Mouse (Mus musculus) kidney, embryonic 15.5 days (tissue): ENCODE data around the gene Hoxd3. TPM values are rescaled to one million over a fixed set of nuclear protein-coding genes. Genes with fewer than 3 reads are reported as not detected.
A peak's percentile ranks its signal among the peaks of the same experiment; 100 is the strongest.

ENCODE experiments used
- ATAC-seq: fragments of 200-750 bp; cut with Nextera tagmentation; replicated peaks from 2 replicates; pipeline ENCODE4 v1.8.0; 2017; ENCODE audit warnings: moderate TSS enrichment; ENCODE audit not compliant: low FRiP score
- H3K27ac ChIP-seq: fragments of 300-500 bp; sonication (generic); 2 replicates; pipeline ENCODE4 v1.5.1; 2015; ENCODE audit warnings: mild to moderate bottlenecking, inconsistent platforms
- H3K27me3 ChIP-seq: fragments of 300-500 bp; sonication (generic); 2 replicates; pipeline ENCODE4 v1.6.1; 2015; ENCODE audit warnings: inconsistent platforms
- H3K36me3 ChIP-seq: fragments of 300-500 bp; sonication (generic); 2 replicates; pipeline ENCODE4 v1.6.1; 2015; ENCODE audit warnings: inconsistent platforms
- H3K4me1 ChIP-seq: fragments of 300-500 bp; sonication (generic); 2 replicates; pipeline ENCODE4 v1.6.1; 2015; ENCODE audit warnings: inconsistent platforms
- H3K4me2 ChIP-seq: fragments of 300-500 bp; sonication (generic); 2 replicates; pipeline ENCODE4 v1.6.1; 2015; ENCODE audit warnings: moderate library complexity, mild to moderate bottlenecking, inconsistent platforms
- H3K4me3 ChIP-seq: fragments of 300-500 bp; sonication (generic); replicated peaks from 2 replicates; pipeline ENCODE4 v1.5.1; 2015; ENCODE audit warnings: mild to moderate bottlenecking, inconsistent platforms
- H3K9ac ChIP-seq: fragments of 300-500 bp; sonication (generic); 2 replicates; pipeline ENCODE4 v1.6.1; 2015; ENCODE audit warnings: mild to moderate bottlenecking, inconsistent platforms
- H3K9me3 ChIP-seq: fragments of 300-500 bp; sonication (generic); replicated peaks from 2 replicates; pipeline ENCODE4 v1.6.1; 2016; ENCODE audit warnings: inconsistent platforms
- WGBS: fragments of 180-500 bp; shearing (Covaris S2); methylation state at CpG from one replicate; pipeline ENCODE4 v1.1.7; 2015; ENCODE audit warnings: mixed read lengths; 5-methylcytosine and 5-hydroxymethylcytosine counted together
- polyA plus RNA-seq: library from polyadenylated mRNA; unstranded; fragments of >200 nt; fragmentation: Nextera tagmentation; extraction: Ambion mirVana; gene quantifications from 2 replicates; pipeline ENCODE4 v1.2.1, GENCODE M21; 2015

Gene Hoxd3
- polyA plus RNA-seq, 1 experiment from 2014 or later, result 15.2 TPM

DNA sequence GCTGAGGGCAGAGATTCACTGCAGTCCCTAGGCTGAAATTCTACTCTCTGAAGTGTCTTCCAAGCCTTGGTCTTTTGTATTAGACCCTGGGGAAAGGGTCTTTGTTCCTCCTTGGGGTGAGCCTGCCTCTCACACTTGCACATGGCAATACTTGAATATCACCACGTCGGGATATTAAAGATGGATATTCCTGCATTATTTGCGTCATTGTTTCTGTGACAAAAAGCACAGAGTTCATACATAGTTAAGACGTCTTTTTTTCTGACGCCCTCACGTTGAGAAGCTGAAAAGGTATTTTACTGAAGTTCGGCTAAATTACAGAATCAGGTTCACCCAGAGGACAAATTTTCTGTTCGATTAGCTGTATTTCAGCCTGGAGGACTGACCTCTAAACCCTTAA, 18.6 kb downstream of the Hoxd3 start:
- H3K4me2 ChIP-seq, result peak overlapping the region; percentile 77
- no peaks in the 10 kb centered on the region for H3K9me3 ChIP-seq
- peaks cover under 1% of the 10 kb centered on the region; the same call in 1 of the 2 replicates for H3K27me3 ChIP-seq
- no peak overlapping the region for H3K4me3 ChIP-seq
- peaks cover 88% of the 10 kb centered on the region for H3K4me1 ChIP-seq
- no peak overlapping the region for H3K9ac ChIP-seq
- 35% methylated on average over 8 of the region's 8 CpGs for WGBS
- ATAC-seq, result no peak
- peaks cover 32% of the 10 kb centered on the region for H3K36me3 ChIP-seq
- H3K27ac ChIP-seq, result peak overlapping the region; percentile 60; the same call in 1 of the 2 replicates

DNA sequence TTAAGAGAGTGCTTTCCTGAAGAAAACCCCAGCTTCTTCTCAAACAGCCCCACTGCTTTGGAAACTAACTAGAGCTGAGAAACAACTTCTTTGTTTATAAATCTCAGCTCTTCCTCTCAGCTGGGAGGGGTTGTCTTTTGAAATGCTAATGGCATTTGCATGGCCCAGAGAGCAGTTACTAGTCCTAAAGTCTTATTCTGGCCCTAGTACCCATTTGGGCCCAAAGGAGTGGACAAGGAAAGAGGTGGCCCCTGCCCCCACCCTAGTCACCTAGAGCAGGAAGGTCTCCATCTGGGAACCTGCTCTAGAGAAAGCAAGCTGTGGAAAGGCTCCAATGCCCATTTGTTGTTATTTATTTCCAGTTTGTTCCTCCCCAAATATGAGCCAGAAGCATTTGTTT, 19.3 kb downstream of the Hoxd3 start:
- no peak for ATAC-seq
- H3K27ac ChIP-seq, result peak overlapping the region; percentile 60
- peak overlapping the region; percentile 77 for H3K4me2 ChIP-seq
- peaks cover 89% of the 10 kb centered on the region for H3K4me1 ChIP-seq
- H3K9me3 ChIP-seq, result no peaks in the 10 kb centered on the region
- H3K4me3 ChIP-seq, result peak overlapping the region; percentile 10; the same call in 1 of the 2 replicates
- peaks cover 8% of the 10 kb centered on the region for H3K27me3 ChIP-seq
- peak overlapping the region; percentile 42 for H3K9ac ChIP-seq
- peaks cover 26% of the 10 kb centered on the region for H3K36me3 ChIP-seq

DNA sequence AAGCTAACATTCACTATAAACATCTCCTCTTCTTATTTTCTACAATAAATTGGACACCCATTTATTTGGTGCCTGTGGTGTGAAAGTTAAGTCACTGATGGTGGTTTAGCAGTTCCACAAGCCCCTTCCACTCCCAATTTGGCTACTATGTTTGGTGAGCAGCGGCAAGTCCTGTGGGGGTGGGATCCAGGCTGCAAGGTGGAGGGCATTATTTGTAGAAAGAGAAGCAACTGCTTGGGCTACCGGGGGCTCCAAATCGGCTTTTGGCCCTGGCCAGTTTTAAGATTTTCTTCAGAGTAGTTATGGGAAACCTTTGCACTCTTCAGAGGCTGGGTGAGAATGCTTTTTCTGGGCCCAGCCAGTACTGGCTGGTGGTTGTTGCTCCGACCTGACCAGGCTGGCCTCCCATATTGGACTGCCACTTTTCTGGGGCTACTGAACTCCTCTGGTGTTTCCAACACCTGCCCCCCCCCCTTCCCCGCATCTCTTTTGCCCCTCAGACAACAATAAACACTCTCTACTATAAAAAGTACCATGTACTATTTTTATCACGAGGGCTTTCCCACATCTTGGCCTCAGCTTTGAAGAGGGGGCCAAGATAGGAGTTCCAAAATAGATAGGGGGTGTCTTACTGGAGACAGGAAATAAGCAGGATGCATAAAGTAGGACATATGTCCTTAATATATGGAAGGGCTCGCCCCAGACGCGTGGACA, 20.2 kb downstream of the Hoxd3 start:
- Histone ChIP-seq H3K27ac (peak overlapping the region; percentile 96), H3K9ac (peak overlapping the region; percentile 35; the same call in 1 of the 2 replicates), H3K4me1 (peaks cover 89% of the 10 kb centered on the region), H3K4me3 (peak overlapping the region; percentile 37), H3K9me3 (no peaks in the 10 kb centered on the region), H3K36me3 (peaks cover 21% of the 10 kb centered on the region), H3K27me3 (peaks cover 11% of the 10 kb centered on the region), H3K4me2 (peak overlapping the region; percentile 77)
- WGBS, result 29% methylated on average over 9 of the region's 9 CpGs
- ATAC-seq, result no peak

DNA sequence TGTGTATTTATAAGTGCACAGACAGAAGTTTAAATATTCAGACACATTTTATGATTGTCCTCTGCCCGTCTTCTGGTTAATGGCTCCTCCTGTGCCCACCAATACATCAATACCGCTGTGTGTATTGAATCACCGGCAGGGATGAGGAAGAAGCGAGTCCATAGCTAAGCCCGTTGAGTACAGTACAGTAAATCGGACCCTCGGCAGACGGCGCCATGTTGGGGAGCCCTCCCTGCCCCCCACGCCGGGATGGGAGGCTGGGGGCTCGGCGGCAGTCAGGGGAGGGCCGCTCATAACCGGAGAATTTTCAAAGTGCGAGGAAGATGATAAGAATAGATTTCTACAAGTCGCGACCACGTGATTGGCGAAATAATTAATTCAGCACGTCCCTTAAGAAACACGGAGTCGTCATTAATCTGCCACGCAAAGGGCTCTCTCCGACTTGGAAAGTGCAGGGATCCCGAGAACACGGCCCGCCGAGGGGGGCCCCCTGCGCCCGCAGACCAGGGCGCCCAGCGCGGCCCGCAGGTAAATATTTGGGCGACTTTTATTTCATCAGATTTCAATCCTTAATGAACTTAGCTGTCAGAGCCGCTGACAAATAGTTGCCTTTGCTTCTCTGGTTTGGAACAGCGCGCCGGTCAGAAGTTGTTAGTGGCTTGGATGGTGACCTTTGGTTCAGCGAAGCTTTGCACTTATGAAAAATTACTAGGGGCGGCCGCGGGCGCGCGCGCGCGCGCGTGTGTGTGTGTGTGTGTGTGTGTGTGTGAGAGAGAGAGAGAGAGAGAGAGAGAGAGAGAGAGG, 21.0 kb downstream of the Hoxd3 start:
- WGBS, result 2% methylated on average over 52 of the region's 52 CpGs
- H3K27me3 ChIP-seq, result peaks cover 14% of the 10 kb centered on the region
- H3K27ac ChIP-seq, result peak overlapping the region; percentile 96
- H3K4me2 ChIP-seq, result peak overlapping the region; percentile 77
- peak overlapping the region; percentile 37 for H3K4me3 ChIP-seq
- no peak for ATAC-seq
- peak overlapping the region; percentile 35 for H3K9ac ChIP-seq
- H3K9me3 ChIP-seq, result no peaks in the 10 kb centered on the region
- H3K36me3 ChIP-seq, result peaks cover 21% of the 10 kb centered on the region
- peaks cover 89% of the 10 kb centered on the region for H3K4me1 ChIP-seq

DNA sequence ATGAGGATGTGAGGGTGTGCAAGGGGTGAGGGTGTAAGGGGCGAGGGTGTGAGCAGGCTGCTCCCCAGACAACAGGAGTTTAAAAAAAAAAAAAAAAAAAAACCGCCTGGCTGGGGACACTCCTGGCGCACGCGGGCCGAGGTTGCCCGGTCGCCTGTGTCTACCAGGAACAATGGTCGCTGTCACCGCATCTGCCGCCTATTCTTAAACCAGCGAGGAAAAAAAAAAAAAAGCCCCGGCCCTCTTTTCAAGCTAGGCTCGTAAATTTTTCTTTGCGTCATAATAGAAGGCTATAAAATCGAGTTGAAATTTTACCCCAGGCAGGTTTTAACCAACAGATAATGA, 21.6 kb downstream of the Hoxd3 start:
- peak overlapping the region; percentile 35; the same call in 1 of the 2 replicates for H3K9ac ChIP-seq
- H3K27me3 ChIP-seq, result peaks cover 20% of the 10 kb centered on the region
- H3K36me3 ChIP-seq, result peaks cover 18% of the 10 kb centered on the region
- H3K27ac ChIP-seq, result peak overlapping the region; percentile 96
- no peak for ATAC-seq
- H3K9me3 ChIP-seq, result no peaks in the 10 kb centered on the region
- H3K4me1 ChIP-seq, result peaks cover 89% of the 10 kb centered on the region
- 3% methylated on average over 15 of the region's 16 CpGs for WGBS
- peak overlapping the region; percentile 77 for H3K4me2 ChIP-seq
- peak overlapping the region; percentile 37 for H3K4me3 ChIP-seq

DNA sequence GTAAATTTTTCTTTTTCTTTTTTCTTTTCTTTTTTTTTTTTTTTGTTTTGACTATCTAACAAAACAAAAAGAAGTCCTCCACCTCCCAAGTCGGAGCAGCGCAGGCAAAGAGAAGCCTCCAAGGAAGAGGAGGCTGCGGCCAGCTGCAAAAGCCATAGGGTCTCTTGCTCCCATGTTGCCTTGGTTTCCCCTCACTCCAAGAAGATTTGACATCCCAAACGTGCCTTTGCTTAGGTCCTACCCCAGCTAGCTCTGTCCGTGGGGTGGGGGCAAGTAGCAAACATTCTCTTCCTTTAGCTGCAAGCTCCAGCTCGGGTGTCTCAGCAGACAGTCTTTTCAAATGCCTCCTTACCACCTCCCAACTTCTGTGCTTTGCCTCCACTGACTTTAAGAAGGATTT, 22.0 kb downstream of the Hoxd3 start:
- WGBS, result 15% methylated on average over 6 of the region's 6 CpGs
- peak overlapping the region; percentile 96 for H3K27ac ChIP-seq
- H3K4me1 ChIP-seq, result peaks cover 89% of the 10 kb centered on the region
- H3K36me3 ChIP-seq, result peaks cover 14% of the 10 kb centered on the region; the same call in 1 of the 2 replicates
- peaks cover 21% of the 10 kb centered on the region for H3K27me3 ChIP-seq
- H3K9me3 ChIP-seq, result no peaks in the 10 kb centered on the region
- peak overlapping the region; percentile 77 for H3K4me2 ChIP-seq
- peak overlapping the region; percentile 37 for H3K4me3 ChIP-seq
- peak overlapping the region; percentile 35; the same call in 1 of the 2 replicates for H3K9ac ChIP-seq
- ATAC-seq, result no peak

DNA sequence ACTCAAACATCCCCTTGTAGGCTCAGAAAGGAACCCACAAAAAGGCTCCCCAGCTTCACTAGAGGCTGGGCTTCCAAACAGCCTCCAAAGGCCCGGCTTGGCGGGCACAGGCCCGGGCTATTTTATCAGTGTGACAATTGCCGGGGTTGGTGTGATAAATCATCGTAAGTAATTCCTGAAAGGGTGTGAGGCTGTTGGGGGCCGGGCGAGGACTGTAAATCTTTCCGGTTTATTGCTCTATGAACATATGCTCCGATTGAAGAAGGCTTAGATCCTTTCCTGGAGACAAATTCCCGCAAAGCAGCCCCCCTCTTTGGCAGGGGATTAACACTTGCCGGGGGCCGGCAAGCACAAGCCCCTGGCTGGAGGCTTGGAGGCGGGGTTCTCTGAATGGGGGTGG, 22.7 kb downstream of the Hoxd3 start:
- Histone ChIP-seq H3K9ac (peak overlapping the region; percentile 25; the same call in 1 of the 2 replicates), H3K36me3 (peaks cover 14% of the 10 kb centered on the region; the same call in 1 of the 2 replicates), H3K27me3 (peaks cover 26% of the 10 kb centered on the region), H3K4me3 (peak overlapping the region; percentile 45), H3K9me3 (no peaks in the 10 kb centered on the region), H3K4me2 (peak overlapping the region; percentile 77), H3K4me1 (peaks cover 91% of the 10 kb centered on the region), H3K27ac (peak overlapping the region; percentile 96)
- 7% methylated on average over 13 of the region's 13 CpGs for WGBS
- ATAC-seq, result no peak

DNA sequence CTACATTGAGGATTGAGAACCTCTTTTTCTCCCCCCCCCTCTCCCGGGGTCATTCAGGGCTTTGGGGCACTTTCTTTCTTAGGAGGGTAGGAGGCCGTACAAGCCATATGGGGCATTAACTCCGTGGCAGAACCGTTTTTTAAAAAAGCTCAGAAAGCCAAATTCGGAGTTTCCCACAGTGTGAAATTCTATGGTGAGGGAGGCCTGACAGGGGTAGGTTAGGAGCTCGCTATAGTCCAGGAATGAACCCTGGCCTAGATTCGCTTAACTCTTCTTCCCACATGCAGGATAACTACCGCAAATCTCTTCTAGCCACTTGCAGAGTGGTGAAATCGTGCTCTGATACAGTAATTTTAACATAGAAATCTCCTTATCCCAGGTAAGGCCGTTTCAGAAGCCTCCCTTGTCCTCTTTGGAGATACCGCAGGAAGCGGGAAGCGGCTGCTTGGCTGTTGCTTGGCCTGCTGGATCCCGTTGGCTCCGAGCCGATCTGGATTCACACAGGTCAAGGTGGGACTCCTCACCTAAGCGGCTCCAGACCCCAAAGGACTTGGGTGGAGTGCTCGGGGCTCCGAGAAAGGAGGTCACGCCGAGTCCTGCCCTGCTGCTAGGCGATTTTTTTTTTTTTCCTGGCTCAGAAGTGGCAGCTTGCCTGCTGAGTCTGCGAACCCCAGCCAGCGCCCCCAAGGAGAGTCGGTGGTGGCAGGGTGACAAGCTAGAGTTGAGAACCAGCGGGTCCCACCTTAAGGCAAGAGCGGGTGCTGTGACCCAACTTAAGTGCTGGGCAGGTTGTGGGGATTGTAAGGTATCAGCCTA, 23.5 kb downstream of the Hoxd3 start:
- H3K4me1 ChIP-seq, result peaks cover 97% of the 10 kb centered on the region
- 30% methylated on average over 27 of the region's 27 CpGs for WGBS
- peak overlapping the region; percentile 45 for H3K4me3 ChIP-seq
- no peak for ATAC-seq
- peaks cover 12% of the 10 kb centered on the region; the same call in 1 of the 2 replicates for H3K36me3 ChIP-seq
- peak overlapping the region; percentile 77 for H3K4me2 ChIP-seq
- no peaks in the 10 kb centered on the region for H3K9me3 ChIP-seq
- peak overlapping the region; percentile 39 for H3K9ac ChIP-seq
- peaks cover 26% of the 10 kb centered on the region for H3K27me3 ChIP-seq
- peak overlapping the region; percentile 96 for H3K27ac ChIP-seq

DNA sequence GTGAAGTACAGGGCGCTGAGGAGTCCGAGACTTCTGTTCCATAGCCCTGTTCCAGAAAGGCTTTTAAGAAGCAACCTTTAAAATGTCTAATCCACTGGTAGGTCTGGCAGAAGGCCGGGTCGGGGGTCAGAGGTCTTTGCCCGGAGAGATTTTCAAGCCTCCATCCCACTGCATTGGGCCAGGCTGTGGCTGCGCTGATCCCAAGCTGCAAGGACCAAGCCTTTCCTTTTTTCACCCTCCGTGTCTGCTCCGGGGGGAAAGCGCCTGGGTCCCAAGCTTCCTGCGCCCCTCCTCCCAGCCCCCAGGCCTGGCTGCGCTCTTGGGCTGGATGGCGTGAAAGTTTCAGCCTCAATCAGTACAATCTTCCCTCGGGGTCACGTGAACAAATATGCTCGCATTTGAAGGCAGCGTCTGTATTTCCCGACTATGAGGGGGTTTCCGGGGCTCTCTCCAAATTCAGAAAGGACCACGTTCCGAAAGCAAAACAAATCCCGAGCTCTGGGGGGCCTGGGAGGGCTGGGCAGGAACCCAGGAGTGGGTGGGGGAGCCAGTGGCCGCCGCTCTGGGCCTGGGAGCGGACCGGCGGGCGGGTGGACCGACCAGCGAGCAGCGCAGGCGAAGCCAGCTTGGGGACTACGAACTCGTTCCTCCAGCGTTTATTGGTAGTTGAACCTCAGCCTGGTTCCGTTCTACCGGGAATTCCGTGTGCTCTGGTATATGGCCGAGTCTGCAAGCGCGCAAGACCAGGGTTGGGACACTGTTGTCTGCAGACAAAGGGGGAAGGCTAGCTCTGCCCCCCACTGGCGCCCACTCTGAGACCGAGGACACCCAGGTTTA, 24.3 kb downstream of the Hoxd3 start:
- peaks cover 98% of the 10 kb centered on the region for H3K4me1 ChIP-seq
- 13% methylated on average over 42 of the region's 42 CpGs for WGBS
- H3K27me3 ChIP-seq, result peaks cover 26% of the 10 kb centered on the region

DNA sequence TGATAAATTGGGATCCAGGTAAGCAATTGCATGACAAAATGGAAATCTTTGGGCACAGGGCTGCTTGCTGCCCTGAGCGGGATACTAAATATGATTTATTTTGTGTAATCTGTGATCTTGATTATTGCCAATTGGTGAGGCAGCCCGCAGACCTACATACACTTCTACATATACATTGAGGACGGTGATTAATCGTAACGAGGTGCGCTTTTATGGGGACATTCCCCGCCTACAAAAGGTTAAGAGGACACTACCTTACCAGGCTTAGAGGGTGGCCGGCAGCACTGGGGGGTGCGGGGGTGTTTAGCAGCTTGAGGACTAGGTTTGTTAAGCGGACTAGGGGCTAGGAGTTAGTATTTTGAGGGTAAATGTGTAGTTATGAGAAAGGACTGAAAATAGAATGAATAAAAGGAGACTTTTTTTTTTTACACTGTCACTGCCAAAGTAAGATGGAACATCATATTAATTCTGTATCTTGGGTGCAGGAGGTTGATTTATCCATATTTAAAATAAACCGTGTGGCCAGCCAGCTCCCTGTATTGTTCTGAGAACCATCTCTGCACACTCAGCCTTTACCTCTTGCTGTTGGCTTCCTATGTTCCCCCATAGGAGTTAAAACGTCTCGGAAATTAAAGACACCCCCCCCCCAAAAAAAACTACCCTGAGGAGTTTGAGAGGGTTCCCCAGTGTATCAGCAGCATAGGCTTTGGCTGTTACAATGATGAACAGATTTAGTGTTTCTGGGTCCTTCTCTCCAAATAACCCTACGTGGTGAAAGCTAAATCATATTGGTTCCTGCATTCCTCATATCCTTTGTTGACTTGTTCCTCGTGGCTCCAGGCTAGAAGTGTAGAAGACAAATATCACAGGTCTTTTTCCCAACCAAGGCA, 25.2 kb downstream of the Hoxd3 start:
- ATAC-seq, result no peak
- H3K9ac ChIP-seq, result peak overlapping the region; percentile 39; the same call in 1 of the 2 replicates
- no peaks in the 10 kb centered on the region for H3K9me3 ChIP-seq
- peaks cover 99% of the 10 kb centered on the region for H3K4me1 ChIP-seq
- WGBS, result 33% methylated on average over 15 of the region's 15 CpGs
- H3K4me2 ChIP-seq, result peak overlapping the region; percentile 77
- peak overlapping the region; percentile 96 for H3K27ac ChIP-seq
- H3K36me3 ChIP-seq, result no peaks in the 10 kb centered on the region
- H3K4me3 ChIP-seq, result peak overlapping the region; percentile 45
- peaks cover 26% of the 10 kb centered on the region for H3K27me3 ChIP-seq

More for the DNA sequence above, 24.3 kb downstream of the Hoxd3 start:
- Histone ChIP-seq H3K9me3 (no peaks in the 10 kb centered on the region), H3K4me2 (peak overlapping the region; percentile 77), H3K36me3 (0 out of 2 replicates have a peak, but pooled peaks cover 4% of the 10 kb centered on the region), H3K4me3 (peak overlapping the region; percentile 45), H3K27ac (peak overlapping the region; percentile 96), H3K9ac (peak overlapping the region; percentile 39)
- ATAC-seq, result no peak
